ENCODE assay signal across 8 mouse cellular contexts in the genomic region with DNA sequence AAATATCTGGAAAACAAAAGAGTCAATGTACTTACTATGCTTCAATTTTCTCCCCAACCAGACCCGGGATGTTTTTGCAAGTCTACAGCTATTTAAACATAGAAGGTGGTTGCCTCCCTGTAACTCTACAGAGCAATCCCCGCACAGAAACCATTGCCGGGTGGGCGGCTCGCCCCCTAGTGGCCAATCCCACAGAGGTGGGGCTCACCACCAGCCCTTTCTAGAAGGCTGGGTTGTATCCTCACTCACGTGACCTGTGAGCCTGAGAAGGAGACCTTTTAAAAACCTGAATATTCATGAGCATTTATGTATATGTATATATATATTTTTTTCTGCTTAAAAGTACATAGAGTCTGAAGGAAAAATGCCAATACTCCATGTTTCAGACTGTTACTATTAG. TPM values are rescaled to one million over a fixed set of nuclear protein-coding genes. Genes with fewer than 3 reads are reported as not detected.
DNase-seq lines count a peak whose midpoint lies in the region; ATAC-seq and TF ChIP-seq lines count a peak whose summit lies in the region.

No protein-coding gene starts in this region.

- ATAC-seq in neural tube, embryonic 15.5 days (ENCODE audit: low FRiP score): no peak
- peak; percentile 87 for ATAC-seq in forebrain, embryonic 11.5 days (replicated peaks; ENCODE audit: low FRiP score)
- no peak for ATAC-seq in intestine, postnatal 0 days
- peak; percentile 70; the same call in 1 of the 2 replicates for ATAC-seq in liver, embryonic 12.5 days
- peak; percentile 79; the same call in 1 of the 2 replicates for ATAC-seq in neural tube, embryonic 12.5 days (ENCODE audit: low FRiP score, low read depth)

- H3K9me3 ChIP-seq in neural tube, embryonic 15.5 days (replicated peaks): no peaks in the 10 kb centered on the region
- H3K9me3 ChIP-seq in forebrain, embryonic 11.5 days (ENCODE audit: control insufficient read depth, low read length): no peaks in the 10 kb centered on the region
- H3K9me3 ChIP-seq in intestine, postnatal 0 days (ENCODE audit: control insufficient read depth): no peaks in the 10 kb centered on the region
- no peaks in the 10 kb centered on the region for H3K9me3 ChIP-seq in liver, embryonic 12.5 days (replicated peaks)
- no peaks in the 10 kb centered on the region for H3K9me3 ChIP-seq in neural tube, embryonic 12.5 days

- no peaks in the 10 kb centered on the region for H3K36me3 ChIP-seq in neural tube, embryonic 15.5 days
- no peaks in the 10 kb centered on the region for H3K36me3 ChIP-seq in forebrain, embryonic 11.5 days (ENCODE audit: control insufficient read depth, insufficient read depth, low read length)
- 0 out of 2 replicates have a peak, but pooled peaks cover 8% of the 10 kb centered on the region for H3K36me3 ChIP-seq in intestine, postnatal 0 days (ENCODE audit: control insufficient read depth, insufficient read depth)
- H3K36me3 ChIP-seq in liver, embryonic 12.5 days: no peaks in the 10 kb centered on the region
- H3K36me3 ChIP-seq in neural tube, embryonic 12.5 days: no peaks in the 10 kb centered on the region

- DNase-seq in neural tube, embryonic 10.5 days (ENCODE audit: extremely low spot score, low spot score): peak; percentile 68
- peak; percentile 35 for DNase-seq in c-Kit-positive CD71-negative TER-119-negative erythroid progenitor cells, embryonic 14.5 days (ENCODE audit: low read depth)
- DNase-seq in forebrain, embryonic 11.5 days (ENCODE audit: low spot score): peak; percentile 82
- peak; percentile 48 to 79 for DNase-seq in thymus, postnatal 10 days (ENCODE audit: low spot score in 2 of 2)

- no peak overlapping the region for H3K27ac ChIP-seq in neural tube, embryonic 15.5 days (replicated peaks)
- no peak overlapping the region for H3K27ac ChIP-seq in forebrain, embryonic 11.5 days (ENCODE audit: low read depth, low read length)
- H3K27ac ChIP-seq in intestine, postnatal 0 days (ENCODE audit: low read depth, low read length): no peak overlapping the region
- no peak overlapping the region for H3K27ac ChIP-seq in liver, embryonic 12.5 days
- H3K27ac ChIP-seq in neural tube, embryonic 12.5 days: no peak overlapping the region

- WGBS in neural tube, embryonic 15.5 days: 15% methylated on average over 6 of the region's 6 CpGs
- 11% methylated on average over 6 of the region's 6 CpGs for WGBS in forebrain, embryonic 11.5 days
- whole genome bisulfite sequencing in intestine, postnatal 0 days: 9% methylated on average over 6 of the region's 6 CpGs
- 12% methylated on average over 6 of the region's 6 CpGs for WGBS in liver, embryonic 12.5 days (ENCODE audit: insufficient replicate concordance)
- 11% methylated on average over 6 of the region's 6 CpGs for WGBS in neural tube, embryonic 12.5 days

- H3K27me3 ChIP-seq in neural tube, embryonic 15.5 days (replicated peaks): no peaks in the 10 kb centered on the region
- no peaks in the 10 kb centered on the region for H3K27me3 ChIP-seq in forebrain, embryonic 11.5 days (ENCODE audit: control insufficient read depth, insufficient read depth, low read length)
- no peaks in the 10 kb centered on the region for H3K27me3 ChIP-seq in intestine, postnatal 0 days (replicated peaks; ENCODE audit: control insufficient read depth, insufficient read depth, low read length)
- no peaks in the 10 kb centered on the region for H3K27me3 ChIP-seq in liver, embryonic 12.5 days (replicated peaks)
- H3K27me3 ChIP-seq in neural tube, embryonic 12.5 days (replicated peaks): no peaks in the 10 kb centered on the region

- H3K4me1 ChIP-seq in neural tube, embryonic 15.5 days: no peaks in the 10 kb centered on the region
- H3K4me1 ChIP-seq in forebrain, embryonic 11.5 days (replicated peaks; ENCODE audit: control insufficient read depth, insufficient read depth, low read length): no peaks in the 10 kb centered on the region
- 0 out of 2 replicates have a peak, but pooled peaks cover 2% of the 10 kb centered on the region for H3K4me1 ChIP-seq in intestine, postnatal 0 days (replicated peaks; ENCODE audit: control insufficient read depth, insufficient read depth, low read length)
- H3K4me1 ChIP-seq in liver, embryonic 12.5 days: no peaks in the 10 kb centered on the region; the same call in 1 of the 2 replicates
- H3K4me1 ChIP-seq in neural tube, embryonic 12.5 days: no peaks in the 10 kb centered on the region

- TF ChIP-seq CTCF in intestine, postnatal 0 days (IDR thresholded peaks at IDR 0.05; ENCODE audit: low read depth): peak; percentile 80

- no peak overlapping the region for H3K9ac ChIP-seq in neural tube, embryonic 15.5 days (replicated peaks)
- H3K9ac ChIP-seq in forebrain, embryonic 11.5 days (ENCODE audit: low read length): no peak overlapping the region
- no peak overlapping the region for H3K9ac ChIP-seq in intestine, postnatal 0 days (ENCODE audit: low read depth, low read length)
- no peak overlapping the region for H3K9ac ChIP-seq in liver, embryonic 12.5 days
- H3K9ac ChIP-seq in neural tube, embryonic 12.5 days: no peak overlapping the region

- H3K4me2 ChIP-seq in neural tube, embryonic 15.5 days: no peak overlapping the region
- H3K4me2 ChIP-seq in forebrain, embryonic 11.5 days (ENCODE audit: low read depth, low read length, severe bottlenecking): no peak overlapping the region
- peak overlapping the region; percentile 1; the same call in 1 of the 2 replicates for H3K4me2 ChIP-seq in intestine, postnatal 0 days (replicated peaks; ENCODE audit: low read depth)
- no peak overlapping the region for H3K4me2 ChIP-seq in liver, embryonic 12.5 days
- H3K4me2 ChIP-seq in neural tube, embryonic 12.5 days (replicated peaks): no peak overlapping the region

- no peak overlapping the region for H3K4me3 ChIP-seq in neural tube, embryonic 15.5 days (replicated peaks)
- H3K4me3 ChIP-seq in forebrain, embryonic 11.5 days (ENCODE audit: low read depth, low read length): no peak overlapping the region
- no peak overlapping the region for H3K4me3 ChIP-seq in intestine, postnatal 0 days (ENCODE audit: low read depth, low read length)
- no peak overlapping the region for H3K4me3 ChIP-seq in liver, embryonic 12.5 days
- H3K4me3 ChIP-seq in neural tube, embryonic 12.5 days: no peak overlapping the region

RNA-seq across cellular contexts. Expression of gene F2rl2, which starts 49.9 kb away (rescaled TPM):
- polyA plus RNA-seq in neural tube, embryonic 15.5 days (2015; fragmentation: Nextera tagmentation; extraction: Ambion mirVana): 1.9 and 2.1 TPM in 2 replicates
- polyA plus RNA-seq in forebrain, embryonic 11.5 days (2014; fragmentation: Nextera tagmentation; extraction: Ambion mirVana): 2.3 and 3.1 TPM in 2 replicates
- 0.17 and 0.43 TPM in 2 replicates for polyA plus RNA-seq in intestine, postnatal 0 days (2015; fragmentation: Nextera tagmentation; extraction: Ambion mirVana)
- polyA plus RNA-seq in liver, embryonic 12.5 days (2016; fragmentation: Nextera tagmentation; extraction: Ambion mirVana): 22.0 and 23.5 TPM in 2 replicates
- 1.1 and 1.7 TPM in 2 replicates for polyA plus RNA-seq in neural tube, embryonic 12.5 days (2016; fragmentation: Nextera tagmentation; extraction: Ambion mirVana)

Comparison
In these comparisons a context has a peak if more than half of its experiments do, and no peak if none do; other contexts are left out.
1. ATAC-seq: peak in forebrain, embryonic 11.5 days (single experiment), liver, embryonic 12.5 days (single experiment) and neural tube, embryonic 12.5 days (single experiment); none in neural tube, embryonic 15.5 days (single experiment) and intestine, postnatal 0 days (single experiment).
2. Peak in every context shown above with its lines, with median percentiles within 50 percentile points of each other: DNase-seq.